13 mouse cellular contexts compared by ENCODE assay signal in the genomic region with DNA sequence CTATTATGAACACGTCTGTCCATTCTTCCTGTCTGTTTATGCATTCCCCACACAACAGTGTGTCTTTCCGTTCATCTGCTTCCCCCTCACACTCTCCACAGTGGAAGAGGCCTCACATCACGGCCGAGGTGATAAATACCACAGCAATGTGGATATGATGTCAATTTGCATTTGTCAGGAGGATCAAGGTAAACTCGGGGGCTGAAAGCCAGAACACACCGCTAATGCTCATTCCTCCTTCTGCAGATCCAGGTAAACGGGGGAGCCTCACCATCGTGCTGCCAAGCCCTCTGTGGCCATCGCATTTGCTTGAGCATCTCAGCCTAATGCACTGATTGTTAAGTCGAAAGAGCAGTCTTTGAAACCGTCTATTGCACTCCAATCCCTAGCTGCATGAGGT. TPM values are rescaled to one million over a fixed set of nuclear protein-coding genes. Genes with fewer than 3 reads are reported as not detected.
DNase-seq lines count a peak whose midpoint lies in the region; ATAC-seq and TF ChIP-seq lines count a peak whose summit lies in the region.
"Had no signal": no experiment of that assay in that cellular context is flagged by ENCODE, and none has a peak within 500 bp of the region (broad histone marks: within the 10 kb centered on the region; RNA-seq: fewer than 3 reads in every experiment).

No protein-coding gene starts in this region.

- H3K9ac ChIP-seq in liver, embryonic 11.5 days (ENCODE audit: low read depth, low read length) = no peak overlapping the region
- H3K9ac ChIP-seq in forebrain, postnatal 0 days = peak overlapping the region; percentile 25
- no peak overlapping the region for H3K9ac ChIP-seq in limb, embryonic 15.5 days
- no peak overlapping the region for H3K9ac ChIP-seq in stomach, embryonic 14.5 days (replicated peaks; ENCODE audit: low read depth, low read length)

- no peak for TF ChIP-seq CTCF in forebrain, postnatal 0 days (IDR thresholded peaks at IDR 0.05; ENCODE audit: low read depth)

- H3K36me3 ChIP-seq in liver, embryonic 11.5 days (ENCODE audit: control insufficient read depth, insufficient read depth, low read length) = no peaks in the 10 kb centered on the region
- no peaks in the 10 kb centered on the region for H3K36me3 ChIP-seq in forebrain, postnatal 0 days (ENCODE audit: insufficient read depth)
- no peaks in the 10 kb centered on the region for H3K36me3 ChIP-seq in limb, embryonic 15.5 days
- no peaks in the 10 kb centered on the region for H3K36me3 ChIP-seq in stomach, embryonic 14.5 days (ENCODE audit: control insufficient read depth, insufficient read depth, low read length)
- H3K36me3 ChIP-seq: G1E had no signal

- no peaks in the 10 kb centered on the region for H3K9me3 ChIP-seq in liver, embryonic 11.5 days (ENCODE audit: control insufficient read depth, low read length)
- no peaks in the 10 kb centered on the region for H3K9me3 ChIP-seq in forebrain, postnatal 0 days (ENCODE audit: low read length)
- no peaks in the 10 kb centered on the region for H3K9me3 ChIP-seq in limb, embryonic 15.5 days
- H3K9me3 ChIP-seq in stomach, embryonic 14.5 days (ENCODE audit: control insufficient read depth, low read depth, low read length) = no peaks in the 10 kb centered on the region
- H3K9me3 ChIP-seq: G1E had no signal

- H3K27ac ChIP-seq in liver, embryonic 11.5 days (ENCODE audit: low read depth, low read length) = no peak overlapping the region
- no peak overlapping the region for H3K27ac ChIP-seq in forebrain, postnatal 0 days (ENCODE audit: low read depth, low read length)
- no peak overlapping the region for H3K27ac ChIP-seq in limb, embryonic 15.5 days
- no peak overlapping the region for H3K27ac ChIP-seq in stomach, embryonic 14.5 days (ENCODE audit: low read length)

- no peaks in the 10 kb centered on the region for H3K4me1 ChIP-seq in liver, embryonic 11.5 days (replicated peaks; ENCODE audit: control insufficient read depth, insufficient read depth, low read length)
- peaks cover 4% of the 10 kb centered on the region; the same call in 1 of the 2 replicates for H3K4me1 ChIP-seq in forebrain, postnatal 0 days (ENCODE audit: insufficient read depth)
- H3K4me1 ChIP-seq in limb, embryonic 15.5 days = 0 out of 2 replicates have a peak, but pooled peaks cover 6% of the 10 kb centered on the region
- H3K4me1 ChIP-seq in stomach, embryonic 14.5 days (ENCODE audit: control insufficient read depth, insufficient read depth, low read length) = peaks cover 5% of the 10 kb centered on the region; the same call in 1 of the 2 replicates

- no peak for ATAC-seq in liver, embryonic 11.5 days (replicated peaks; ENCODE audit: low FRiP score)
- 0 out of 2 replicates have a peak, but pooled peaks have one; percentile 37 for ATAC-seq in forebrain, postnatal 0 days
- ATAC-seq in limb, embryonic 15.5 days (ENCODE audit: insufficient number of reproducible peaks, low FRiP score, low TSS enrichment, low read depth) = no peak
- no peak for ATAC-seq in stomach, embryonic 14.5 days (ENCODE audit: insufficient number of reproducible peaks, insufficient read depth, low FRiP score, low read depth)

- no peak overlapping the region; the same call in 1 of the 2 replicates for H3K4me3 ChIP-seq in liver, embryonic 11.5 days (ENCODE audit: low read depth, low read length)
- H3K4me3 ChIP-seq in forebrain, postnatal 0 days (ENCODE audit: low read depth, low read length) = peak overlapping the region; percentile 34
- peak overlapping the region; percentile 23; the same call in 1 of the 2 replicates for H3K4me3 ChIP-seq in limb, embryonic 15.5 days
- H3K4me3 ChIP-seq in stomach, embryonic 14.5 days (ENCODE audit: low read depth, low read length) = peak overlapping the region; percentile 24; the same call in 1 of the 2 replicates
- H3K4me3 ChIP-seq: erythroblast, embryonic 14.5 days had no signal

- peaks cover 23% of the 10 kb centered on the region for H3K27me3 ChIP-seq in liver, embryonic 11.5 days (replicated peaks; ENCODE audit: control insufficient read depth, insufficient read depth, low read length)
- no peaks in the 10 kb centered on the region; the same call in 1 of the 2 replicates for H3K27me3 ChIP-seq in forebrain, postnatal 0 days (ENCODE audit: insufficient read depth, low read length)
- peaks cover 58% of the 10 kb centered on the region for H3K27me3 ChIP-seq in limb, embryonic 15.5 days
- peaks cover 13% of the 10 kb centered on the region; the same call in 1 of the 2 replicates for H3K27me3 ChIP-seq in stomach, embryonic 14.5 days (ENCODE audit: control insufficient read depth, insufficient read depth, low read length)

- WGBS in liver, embryonic 11.5 days = 19% methylated on average over 11 of the region's 11 CpGs
- WGBS in forebrain, postnatal 0 days = 2% methylated on average over 11 of the region's 11 CpGs
- 16% methylated on average over 11 of the region's 11 CpGs for WGBS in limb, embryonic 15.5 days
- WGBS in stomach, embryonic 14.5 days = 9% methylated on average over 11 of the region's 11 CpGs

- H3K4me2 ChIP-seq in liver, embryonic 11.5 days = peak overlapping the region; percentile 51
- H3K4me2 ChIP-seq in forebrain, postnatal 0 days (ENCODE audit: low read depth) = peak overlapping the region; percentile 62
- peak overlapping the region; percentile 36 for H3K4me2 ChIP-seq in limb, embryonic 15.5 days
- peak overlapping the region; percentile 44 for H3K4me2 ChIP-seq in stomach, embryonic 14.5 days (replicated peaks; ENCODE audit: low read depth, low read length)

- DNase-seq in liver, embryonic 11.5 days (ENCODE audit: low spot score) = no peak
- no peak for DNase-seq in liver
- DNase-seq in forebrain, postnatal 0 days = peak; percentile 17
- no peak for DNase-seq in thymus, postnatal 25 days
- no peak for DNase-seq in left cerebral cortex, adult 11 months (ENCODE audit: low spot score)
- no peak for DNase-seq in cerebellum, postnatal 4 days (ENCODE audit: low spot score in 2 of 2)

RNA-seq across cellular contexts. Expression of gene Gm9376, which starts 56.1 kb away (rescaled TPM):
- not detected in 2 replicates for polyA plus RNA-seq in liver, embryonic 11.5 days (2014; fragmentation: Nextera tagmentation; extraction: Ambion mirVana)
- not detected in 2 replicates for total RNA-seq in forebrain, postnatal 0 days (2014; rRNA removed)
- not detected in 2 replicates for polyA plus RNA-seq in forebrain, postnatal 0 days (2015; fragmentation: Nextera tagmentation; extraction: Ambion mirVana)
- polyA plus RNA-seq in limb, embryonic 15.5 days (2015; fragmentation: Nextera tagmentation; extraction: Ambion mirVana) = not detected in 2 replicates
- not detected in 2 replicates for polyA plus RNA-seq in stomach, embryonic 14.5 days (2014; fragmentation: Nextera tagmentation; extraction: Ambion mirVana)
- total RNA-seq: G1E; megakaryocyte, adult 5-6 weeks had no signal
- polyA plus RNA-seq: erythroblast, embryonic 14.5 days; G1E; large intestine, adult 2 months; small intestine, adult 2 months had no signal
